Mouse (Mus musculus) stomach, postnatal 0 days (tissue): Measurements from ENCODE around the gene Cenpo.

Experiments used
- CTCF ChIP-seq: IDR thresholded peaks from 2 replicates; pipeline ENCODE4 v1.5.1; 2016; ENCODE audit warnings: antibody characterized with exemption, low read depth, mild to moderate bottlenecking, moderate library complexity
- EP300 ChIP-seq: optimal IDR thresholded peaks from 2 replicates; pipeline ENCODE3; 2016; ENCODE audit warnings: antibody characterized with exemption

DNA sequence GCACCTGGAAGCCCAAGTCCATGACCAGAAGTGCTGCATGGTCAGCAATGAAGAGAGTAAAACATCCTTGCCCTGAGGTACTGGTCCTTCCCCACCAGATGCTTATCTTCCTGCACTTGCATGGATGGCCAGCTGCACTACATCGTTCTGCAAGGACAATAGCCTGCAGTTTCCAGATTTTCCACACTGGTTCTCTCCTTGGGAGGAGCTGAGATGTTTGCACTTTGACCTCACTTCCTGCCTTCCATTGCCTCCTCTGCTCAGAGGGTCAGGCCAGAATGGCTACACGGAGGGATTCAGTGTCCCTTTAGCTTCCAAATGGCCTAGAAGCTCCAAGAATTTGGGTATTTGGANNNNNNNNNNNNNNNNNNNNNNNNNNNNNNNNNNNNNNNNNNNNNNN, 49.4 kb downstream of the Cenpo start:
- TF ChIP-seq CTCF (no peak), EP300 (no peak)
